Mouse (Mus musculus): ENCODE measurements around the gene Plcb3. TPM values are rescaled to one million over a fixed set of nuclear protein-coding genes. Genes with fewer than 3 reads are reported as not detected.
A peak's percentile ranks its signal among the peaks of the same experiment; 100 is the strongest.

Gene Plcb3
- polyA plus RNA-seq, 1 experiment from 2014 or later: 44.8 TPM

DNA sequence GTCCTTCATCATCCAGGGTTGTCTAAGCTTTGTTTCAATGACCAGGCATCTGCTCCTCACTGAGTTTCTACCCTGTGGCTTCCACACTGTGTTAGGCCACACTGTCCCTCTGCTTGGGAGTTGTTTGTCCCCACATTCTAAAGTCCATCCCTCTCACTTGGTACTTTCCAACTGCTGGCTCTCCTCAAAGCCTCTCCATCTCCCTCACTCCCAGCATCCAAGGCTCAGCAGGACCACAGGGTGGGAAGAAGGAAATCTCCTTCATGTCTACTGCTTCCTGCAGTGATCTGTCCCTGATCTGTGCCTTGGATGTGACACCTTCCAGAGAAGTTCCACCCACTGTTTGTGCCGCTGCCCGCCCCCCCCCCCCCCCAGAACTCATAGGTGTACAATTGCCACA lies 45.3 kb downstream of the Plcb3 start:
- H3K27me3 ChIP-seq: peaks cover 97% of the 10 kb centered on the region
- H3K36me3 ChIP-seq: no peaks in the 10 kb centered on the region
- H3K4me3 ChIP-seq (replicated peaks): no peak overlapping the region
- H3K4me2 ChIP-seq: no peak overlapping the region
- no peaks in the 10 kb centered on the region for H3K9me3 ChIP-seq (replicated peaks)
- no peak overlapping the region for H3K9ac ChIP-seq
- 0% methylated on average over 2 of the region's 2 CpGs for WGBS
- peaks cover 33% of the 10 kb centered on the region for H3K4me1 ChIP-seq
- no peak for ATAC-seq (replicated peaks; ENCODE audit: low FRiP score)
- H3K27ac ChIP-seq: no peak overlapping the region

DNA sequence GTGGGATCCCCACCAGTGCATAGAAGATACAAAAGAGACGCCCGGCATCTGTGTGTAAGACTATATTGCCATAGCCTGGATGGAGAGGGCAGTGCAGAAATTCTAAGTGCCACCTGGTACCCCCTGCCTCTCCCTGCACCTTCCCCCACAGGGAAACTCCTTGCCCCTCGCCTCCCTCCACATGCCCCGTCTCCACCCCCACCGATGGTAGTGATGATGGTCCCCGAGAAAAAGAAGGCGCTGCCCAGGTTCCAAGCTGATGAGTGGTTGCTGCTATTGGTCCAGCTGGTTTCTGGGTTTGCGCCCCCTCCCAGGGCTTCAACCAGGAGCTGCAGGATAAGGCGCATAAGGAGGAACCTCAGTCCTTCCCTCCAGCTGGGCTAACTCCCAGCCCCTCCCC lies 48.2 kb downstream of the Plcb3 start:
- H3K36me3 ChIP-seq: no peaks in the 10 kb centered on the region
- no peak overlapping the region for H3K4me3 ChIP-seq (replicated peaks)

DNA sequence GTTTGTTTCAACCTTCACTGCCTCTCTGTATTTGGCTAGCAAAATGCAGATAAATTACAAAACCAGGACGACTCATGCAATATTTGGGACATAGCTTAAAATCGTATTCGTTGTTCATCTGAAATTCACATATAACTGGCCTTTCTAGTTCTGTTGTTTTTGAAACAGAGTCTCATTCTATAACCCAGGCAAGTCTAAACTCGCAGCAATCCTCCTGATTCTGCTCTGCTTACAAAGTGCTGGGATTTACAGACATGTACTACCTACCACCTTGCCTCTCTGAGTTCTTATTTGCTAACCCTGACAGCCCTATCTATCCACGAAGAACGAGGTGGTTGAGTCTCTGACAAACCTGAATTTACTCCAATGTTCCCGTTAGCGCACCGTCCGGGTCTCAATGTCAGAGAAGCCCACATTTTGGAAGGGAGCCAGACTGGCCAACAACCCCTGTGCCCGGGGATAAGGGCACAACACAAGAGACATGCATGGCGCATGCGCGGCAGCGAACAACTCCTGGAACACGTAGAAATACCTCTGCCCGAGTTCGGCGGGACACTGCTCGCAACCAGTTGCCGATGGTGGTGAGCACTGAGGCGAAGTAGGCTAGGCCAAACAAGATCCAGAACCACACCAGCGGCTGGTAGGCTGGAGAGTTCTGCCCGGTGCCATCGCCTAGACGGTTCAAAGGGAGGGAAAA lies 49.6 kb downstream of the Plcb3 start:
- Histone ChIP-seq H3K27ac (no peak overlapping the region), H3K27me3 (peaks cover 89% of the 10 kb centered on the region), H3K36me3 (no peaks in the 10 kb centered on the region), H3K9me3 (replicated peaks) (no peaks in the 10 kb centered on the region), H3K4me3 (replicated peaks) (peak overlapping the region; percentile 24), H3K4me1 (peaks cover 41% of the 10 kb centered on the region), H3K9ac (no peak overlapping the region), H3K4me2 (peak overlapping the region; percentile 39)
- WGBS: 10% methylated on average over 26 of the region's 26 CpGs
- no peak for ATAC-seq (replicated peaks; ENCODE audit: low FRiP score)

More for the DNA sequence above, 48.2 kb downstream of the Plcb3 start:
- H3K27me3 ChIP-seq: peaks cover 97% of the 10 kb centered on the region
- H3K9me3 ChIP-seq (replicated peaks): no peaks in the 10 kb centered on the region
- no peak overlapping the region for H3K9ac ChIP-seq
- no peak for ATAC-seq (replicated peaks; ENCODE audit: low FRiP score)
- H3K27ac ChIP-seq: no peak overlapping the region
- peaks cover 34% of the 10 kb centered on the region for H3K4me1 ChIP-seq
- no peak overlapping the region for H3K4me2 ChIP-seq
- WGBS: 15% methylated on average over 9 of the region's 9 CpGs

DNA sequence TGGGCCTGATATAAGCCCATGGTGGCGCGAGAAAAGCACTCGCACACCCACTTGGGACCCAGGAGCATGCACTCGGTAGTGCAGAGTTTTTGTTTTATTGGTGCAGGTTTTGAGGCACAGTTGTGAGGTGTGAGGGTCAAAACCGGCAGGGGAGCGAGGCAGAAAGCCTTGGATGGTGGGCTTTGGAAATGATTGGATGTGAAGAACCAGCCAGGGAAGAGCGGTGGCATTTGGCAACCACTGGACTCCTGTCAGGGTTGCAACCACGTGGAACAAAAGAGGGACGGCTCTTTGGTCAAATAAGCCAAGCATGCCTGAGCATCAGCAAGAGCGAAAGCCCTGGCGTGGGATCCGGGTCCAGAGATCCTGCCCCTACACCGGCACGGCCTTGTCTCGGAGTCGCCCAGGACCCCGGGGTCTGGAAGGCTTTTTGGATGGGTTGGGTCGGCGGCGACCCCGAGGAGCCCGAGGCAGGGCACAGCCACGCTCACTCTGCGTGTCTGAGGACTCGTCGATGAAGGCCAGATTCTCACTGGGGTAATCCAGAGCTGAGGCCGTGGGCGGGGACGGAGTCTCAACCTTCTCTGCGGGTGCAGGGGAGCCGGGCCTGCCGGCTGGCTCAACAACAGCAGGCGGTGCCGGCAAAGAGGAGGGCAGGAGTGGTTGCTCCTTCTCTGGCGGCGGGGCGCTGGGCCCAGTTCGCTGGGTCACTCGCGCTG lies 50.5 kb downstream of the Plcb3 start:
- Histone ChIP-seq H3K27me3 (peaks cover 80% of the 10 kb centered on the region), H3K27ac (no peak overlapping the region), H3K4me3 (replicated peaks) (peak overlapping the region; percentile 33), H3K4me1 (peaks cover 45% of the 10 kb centered on the region), H3K9ac (0 out of 2 replicates have a peak overlapping the region, but pooled peaks have one; percentile 31), H3K9me3 (replicated peaks) (no peaks in the 10 kb centered on the region), H3K4me2 (peak overlapping the region; percentile 56), H3K36me3 (no peaks in the 10 kb centered on the region)
- no peak for ATAC-seq (replicated peaks; ENCODE audit: low FRiP score)
- 9% methylated on average over 40 of the region's 40 CpGs for WGBS

DNA sequence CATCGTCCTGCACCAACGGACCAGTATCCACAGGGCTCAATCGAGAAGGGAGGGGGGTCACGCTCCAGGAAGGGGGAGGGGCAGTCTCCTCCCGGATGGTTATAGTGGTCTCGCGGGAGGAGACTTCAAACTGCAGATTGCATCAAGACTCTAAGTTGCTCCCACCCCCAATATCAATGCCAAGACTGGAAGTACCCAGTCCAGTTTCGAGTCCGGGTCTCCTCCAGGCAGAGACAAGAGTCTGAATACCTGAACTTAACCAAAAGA lies 51.0 kb downstream of the Plcb3 start, which contains the start of gene Catsperz:
TSS of gene Catsperz (minus strand) at position 74 of the 267 bp plus-strand sequence.
- ATAC-seq (replicated peaks; ENCODE audit: low FRiP score): no peak
- no peaks in the 10 kb centered on the region for H3K36me3 ChIP-seq
- H3K9ac ChIP-seq: peak within 1 kb of the TSS; percentile 31
- H3K27ac ChIP-seq: no peak within 1 kb of the TSS
- peaks cover 75% of the 10 kb centered on the region for H3K27me3 ChIP-seq
- 3% methylated on average over 9 of the region's 9 CpGs for WGBS
- H3K4me1 ChIP-seq: peaks cover 50% of the 10 kb centered on the region
- H3K9me3 ChIP-seq (replicated peaks): no peaks in the 10 kb centered on the region
- peak within 1 kb of the TSS; percentile 56 for H3K4me2 ChIP-seq
- H3K4me3 ChIP-seq (replicated peaks): peak within 1 kb of the TSS; percentile 33

DNA sequence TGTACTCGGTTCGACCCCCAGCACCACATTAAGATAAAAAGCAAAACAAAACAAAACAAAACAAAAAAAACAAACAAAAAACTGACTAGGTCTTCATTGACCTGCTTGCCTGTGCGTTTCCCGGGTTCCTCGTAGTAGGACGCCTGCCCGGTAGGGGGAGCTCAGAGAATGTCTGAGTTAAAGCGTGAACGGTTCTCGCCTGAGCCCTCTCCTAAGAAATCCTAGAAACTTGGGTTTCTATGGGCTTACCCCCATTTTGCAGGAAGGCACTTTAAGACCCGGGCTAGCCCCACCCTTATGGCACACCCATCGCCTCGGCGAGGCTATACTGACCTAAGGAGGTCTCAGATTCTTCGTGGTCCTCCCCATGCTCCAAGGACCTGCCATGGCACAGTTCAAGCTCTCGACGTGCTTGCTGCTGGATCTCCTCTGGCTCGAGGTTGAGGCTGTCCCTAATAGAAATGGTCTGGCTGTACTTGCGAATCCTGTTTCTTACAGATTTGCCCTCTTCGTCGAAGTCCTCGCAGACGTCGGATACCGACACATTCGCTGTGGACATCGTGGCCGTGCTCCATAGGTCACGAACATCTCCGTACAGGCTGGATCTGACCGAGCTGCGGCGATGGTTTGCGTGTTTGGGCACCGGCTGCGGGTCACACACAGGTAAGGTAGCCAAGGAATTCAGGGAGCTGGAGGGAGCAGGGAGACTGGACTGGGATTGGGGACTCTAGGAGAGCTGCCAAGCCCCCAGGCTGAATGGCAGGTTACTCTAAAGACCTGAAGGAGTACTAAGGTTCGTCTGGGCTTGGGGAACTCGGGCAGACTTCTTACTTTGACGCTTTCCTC lies 51.6 kb downstream of the Plcb3 start:
- H3K4me2 ChIP-seq: peak overlapping the region; percentile 56
- no peaks in the 10 kb centered on the region for H3K36me3 ChIP-seq
- peaks cover 55% of the 10 kb centered on the region for H3K4me1 ChIP-seq
- 3% methylated on average over 39 of the region's 39 CpGs for WGBS
- peak overlapping the region; percentile 31 for H3K9ac ChIP-seq
- H3K9me3 ChIP-seq (replicated peaks): no peaks in the 10 kb centered on the region
- peak overlapping the region; percentile 33 for H3K4me3 ChIP-seq (replicated peaks)
- peaks cover 71% of the 10 kb centered on the region for H3K27me3 ChIP-seq
- H3K27ac ChIP-seq: no peak overlapping the region
- ATAC-seq (replicated peaks; ENCODE audit: low FRiP score): no peak

DNA sequence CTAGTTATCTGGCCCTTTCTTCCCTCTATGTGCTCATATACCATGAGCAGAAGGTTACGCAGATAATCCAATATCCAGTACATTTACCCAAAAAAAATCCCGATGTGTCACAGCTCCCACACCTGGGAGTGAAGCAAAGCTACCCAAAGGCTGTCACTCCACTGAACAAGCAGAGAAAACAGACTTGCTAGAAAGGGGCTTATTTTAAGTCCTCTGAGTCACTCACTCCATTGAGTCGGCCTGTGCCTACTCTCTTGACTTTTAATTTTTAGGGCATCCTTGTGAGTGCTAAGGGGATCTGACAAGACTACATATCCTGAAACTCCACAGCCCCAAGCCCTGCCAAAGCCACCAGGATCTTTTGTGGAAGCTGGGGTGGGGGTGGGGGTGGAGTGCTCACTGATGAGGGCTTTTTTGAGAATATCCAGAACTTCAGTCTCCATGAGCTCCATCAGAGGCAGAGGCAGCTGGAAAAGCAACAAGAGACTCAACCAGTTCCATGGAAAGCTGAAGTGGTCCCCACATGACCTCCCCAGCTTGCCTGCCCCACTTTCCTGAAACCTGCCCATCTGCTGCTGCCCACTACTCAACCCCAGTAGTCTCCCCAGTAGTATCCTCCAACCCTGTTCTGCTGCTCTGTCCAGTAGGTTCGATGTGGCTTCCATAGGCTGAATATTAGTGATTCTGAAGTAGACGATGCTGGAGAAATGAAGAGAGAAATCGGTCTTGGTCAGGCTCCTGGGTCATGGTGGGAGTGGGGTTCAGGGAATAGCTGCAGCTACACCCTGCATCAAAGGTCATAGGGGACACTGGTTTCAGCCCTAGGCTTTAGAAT lies 53.2 kb downstream of the Plcb3 start:
- 60% methylated on average over 6 of the region's 6 CpGs for WGBS
- Histone ChIP-seq H3K4me3 (replicated peaks) (peak overlapping the region; percentile 85), H3K4me2 (peak overlapping the region; percentile 93), H3K36me3 (peaks cover 6% of the 10 kb centered on the region; the same call in 1 of the 2 replicates), H3K9ac (0 out of 2 replicates have a peak overlapping the region, but pooled peaks have one; percentile 50), H3K4me1 (peaks cover 60% of the 10 kb centered on the region), H3K27me3 (peaks cover 56% of the 10 kb centered on the region), H3K9me3 (replicated peaks) (no peaks in the 10 kb centered on the region), H3K27ac (no peak overlapping the region)
- ATAC-seq (replicated peaks; ENCODE audit: low FRiP score): no peak

DNA sequence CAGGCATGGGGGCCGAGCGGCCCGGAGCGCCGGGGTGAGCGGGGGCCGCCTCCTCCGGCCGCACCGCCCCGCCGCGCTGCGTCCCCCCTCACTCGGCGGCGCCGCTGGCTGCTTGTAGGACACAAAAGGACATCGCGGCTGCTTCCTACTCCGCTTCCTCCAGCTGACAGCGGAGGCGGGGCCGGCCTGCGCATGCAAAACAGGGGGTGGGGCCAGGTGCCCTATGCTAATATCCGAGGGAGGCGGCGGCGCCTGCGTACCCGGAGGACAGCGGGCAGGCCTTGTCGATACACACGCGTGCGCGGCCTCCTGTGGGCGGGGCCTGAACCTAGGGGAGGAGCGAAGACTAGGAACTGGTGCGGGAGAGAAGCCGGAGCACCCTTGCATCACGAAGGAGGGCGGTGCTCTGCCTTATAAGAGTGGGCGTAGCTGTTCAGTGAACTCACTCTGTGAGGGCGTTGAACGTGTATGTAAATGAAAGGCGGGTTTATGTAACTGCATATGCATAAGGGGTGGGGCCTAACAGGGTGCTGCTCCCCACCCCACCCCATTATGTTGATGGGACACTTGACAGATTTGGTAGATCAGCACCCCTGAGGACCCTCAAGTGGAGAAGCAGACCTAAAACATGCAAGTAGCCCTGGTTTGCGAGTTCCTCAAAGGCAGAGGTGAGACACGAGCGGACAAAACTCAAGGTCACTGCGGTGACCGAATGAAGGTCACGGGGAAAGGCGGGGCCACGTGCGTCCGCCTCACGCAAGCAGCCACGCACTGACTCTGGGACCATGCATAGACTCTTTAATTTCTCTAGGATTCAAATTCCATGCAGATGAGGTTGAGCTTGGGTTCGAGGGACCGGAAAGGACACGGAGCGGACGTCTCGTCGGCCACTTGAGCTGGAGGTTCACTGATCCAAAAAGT lies 54.4 kb downstream of the Plcb3 start, which contains the start of gene Esrra:
TSS of gene Esrra (minus strand) at position 167 of the 921 bp plus-strand sequence.
- WGBS: under 1% methylated on average over 65 of the region's 66 CpGs
- Histone ChIP-seq H3K9ac (peak within 1 kb of the TSS; percentile 75), H3K9me3 (replicated peaks) (no peaks in the 10 kb centered on the region), H3K4me3 (replicated peaks) (peak within 1 kb of the TSS; percentile 85), H3K4me1 (peaks cover 51% of the 10 kb centered on the region), H3K27ac (peak within 1 kb of the TSS; percentile 91), H3K27me3 (peaks cover 44% of the 10 kb centered on the region), H3K36me3 (peaks cover 6% of the 10 kb centered on the region; the same call in 1 of the 2 replicates), H3K4me2 (peak within 1 kb of the TSS; percentile 93)
- ATAC-seq (replicated peaks; ENCODE audit: low FRiP score): peak; percentile 93

DNA sequence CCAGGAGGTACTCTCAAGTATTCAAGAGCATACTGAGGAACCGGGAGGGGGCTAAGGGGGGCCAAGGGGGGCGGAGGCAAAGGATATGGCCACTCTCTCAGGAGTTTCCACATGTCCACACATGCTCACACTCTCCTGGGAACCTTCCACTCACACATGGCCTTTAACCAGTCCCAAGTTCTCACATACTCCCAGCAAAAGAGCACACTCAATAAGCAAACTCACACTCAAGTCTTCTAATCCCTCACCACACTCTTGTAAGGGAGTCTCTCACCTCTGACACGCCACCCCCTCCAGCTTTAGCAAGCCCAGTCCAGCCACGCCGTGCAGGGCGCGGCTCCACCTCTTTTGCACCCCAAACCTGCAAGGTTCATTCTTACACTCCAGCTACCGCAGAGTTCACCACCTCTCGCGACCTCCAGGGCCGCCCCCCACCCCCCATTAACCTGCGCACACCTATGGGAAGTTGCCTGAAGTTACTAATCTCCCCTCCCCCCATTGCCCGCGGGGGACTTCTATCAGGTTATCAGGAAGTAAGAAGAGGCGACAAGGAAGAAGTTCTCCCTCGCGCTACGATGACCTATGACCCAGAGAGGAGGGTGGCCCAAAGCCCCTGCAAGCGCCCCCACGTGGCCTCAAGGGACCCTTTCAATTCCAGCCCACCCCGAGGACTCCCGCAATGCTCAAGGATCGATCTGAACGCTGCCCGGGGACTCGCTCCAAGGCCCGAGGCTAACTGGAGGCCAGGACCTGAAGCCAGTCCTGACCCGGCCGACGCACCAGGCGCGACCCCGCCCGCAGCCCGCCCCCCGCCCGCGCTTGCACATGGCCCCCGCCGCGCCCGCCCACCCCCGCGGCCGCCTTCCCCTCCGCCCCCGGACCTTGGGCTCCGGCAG lies 55.3 kb downstream of the Plcb3 start:
- 1% methylated on average over 30 of the region's 48 CpGs for WGBS
- ATAC-seq (replicated peaks; ENCODE audit: low FRiP score): peak; percentile 34
- peaks cover 35% of the 10 kb centered on the region for H3K27me3 ChIP-seq

More for the DNA sequence above, 55.3 kb downstream of the Plcb3 start:
- Histone ChIP-seq H3K27ac (peak overlapping the region; percentile 91), H3K36me3 (peaks cover 6% of the 10 kb centered on the region; the same call in 1 of the 2 replicates), H3K9ac (peak overlapping the region; percentile 75), H3K4me3 (replicated peaks) (peak overlapping the region; percentile 85), H3K9me3 (replicated peaks) (no peaks in the 10 kb centered on the region), H3K4me2 (peak overlapping the region; percentile 93), H3K4me1 (peaks cover 43% of the 10 kb centered on the region)

All from kidney, embryonic 15.5 days (tissue).